Mouse (Mus musculus) right cerebral cortex, postnatal 4 days (tissue): ENCODE data around the gene Slc35f6.

Source experiments
- DNase-seq: peaks from one replicate; pipeline ENCODE4 v3.0.0-alpha.2; 2022

The Slc35f6 gene

GRCm38 (mm10) chr5:30647815-30648560 is at the start of gene Slc35f6:
Slc35f6 (plus strand) TSS chr5:30647933.
- peak; percentile 89 for DNase-seq

GRCm38 (mm10) chr5:30601397-30601796 is 46.3 kb upstream of the Slc35f6 start:
- DNase-seq, result no peak

DNA sequence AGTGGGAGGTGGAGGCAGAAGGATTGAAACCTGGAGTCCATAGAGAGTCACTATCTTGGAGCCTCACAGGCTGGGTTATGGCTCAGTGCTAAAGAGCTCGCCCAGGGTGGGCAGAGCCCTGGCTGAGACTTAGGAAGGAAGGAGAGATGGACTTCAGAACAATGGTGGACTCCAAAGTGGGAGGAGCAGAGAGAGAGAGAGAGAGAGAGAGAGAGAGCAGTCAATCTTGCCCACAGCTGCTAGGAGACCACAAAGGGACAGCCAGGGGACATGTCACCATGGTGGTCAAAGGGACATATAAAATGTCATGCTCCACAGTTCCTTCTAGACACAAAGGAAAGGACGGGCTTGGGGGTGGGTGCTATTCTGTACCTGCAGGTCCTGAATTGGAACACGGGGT is 44.5 kb upstream of the Slc35f6 start:
- no peak for DNase-seq

- no peak for DNase-seq
These were observed 43.8 kb upstream of the Slc35f6 start for GRCm38 (mm10) chr5:30603926-30604325.

GRCm38 (mm10) chr5:30604769-30605188 is 43.0 kb upstream of the Slc35f6 start:
- no peak for DNase-seq

DNA sequence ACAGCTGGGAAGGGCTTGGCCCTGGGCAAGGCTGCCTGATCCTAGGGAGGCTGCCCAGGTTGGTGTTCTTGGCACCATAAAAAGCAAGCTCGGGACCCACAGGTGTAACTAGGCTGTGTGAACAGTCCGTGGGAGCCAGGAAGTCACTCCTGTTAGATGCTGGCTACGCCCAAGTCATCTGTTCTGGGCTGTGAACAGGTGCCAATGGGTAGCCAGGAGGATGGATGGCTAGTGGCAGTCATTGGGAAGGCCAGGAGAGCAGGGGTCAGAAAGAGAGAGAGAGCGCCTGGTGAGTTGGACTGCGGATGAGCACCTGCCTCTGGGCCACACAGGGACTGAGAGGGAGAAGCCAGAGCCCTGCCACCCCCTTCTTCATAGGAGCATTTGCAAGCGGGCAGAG is 42.1 kb upstream of the Slc35f6 start:
- DNase-seq, result no peak

GRCm38 (mm10) chr5:30606424-30607073 is 41.2 kb upstream of the Slc35f6 start:
- DNase-seq, result peak; percentile 88

- DNase-seq, result no peak
These were observed 38.6 kb upstream of the Slc35f6 start for GRCm38 (mm10) chr5:30609094-30609493.

- DNase-seq, result no peak
These were observed 37.7 kb upstream of the Slc35f6 start for GRCm38 (mm10) chr5:30609918-30610645.

GRCm38 (mm10) chr5:30611091-30611490 is 36.6 kb upstream of the Slc35f6 start:
- DNase-seq, result no peak

- no peak for DNase-seq
These were observed 36.0 kb upstream of the Slc35f6 start for GRCm38 (mm10) chr5:30611689-30612088.

DNA sequence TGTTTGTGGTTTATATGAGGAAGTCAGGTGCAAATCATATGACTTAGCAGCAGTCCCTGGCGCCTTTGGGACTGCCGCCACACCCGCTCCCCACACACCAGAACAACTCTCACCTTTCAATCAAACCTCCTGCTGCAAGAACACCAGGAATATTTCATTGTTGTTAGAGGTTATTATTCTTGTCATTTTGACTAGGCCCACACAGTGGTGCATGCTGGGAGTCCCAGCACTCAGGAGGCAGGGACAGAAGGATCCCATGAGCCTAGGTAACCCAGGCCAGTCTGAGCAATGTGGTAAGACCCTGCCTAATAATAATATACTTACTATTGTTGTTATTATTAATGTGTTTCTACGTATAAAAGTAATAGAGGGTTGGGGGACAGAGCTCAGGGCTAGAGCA is 35.2 kb upstream of the Slc35f6 start:
- no peak for DNase-seq

- DNase-seq, result no peak
These were observed 34.5 kb upstream of the Slc35f6 start for GRCm38 (mm10) chr5:30613242-30613641.

GRCm38 (mm10) chr5:30614221-30614620 is 33.5 kb upstream of the Slc35f6 start:
- peak; percentile 42 for DNase-seq

- DNase-seq, result no peak
These were observed 32.3 kb upstream of the Slc35f6 start for GRCm38 (mm10) chr5:30615416-30615815.

GRCm38 (mm10) chr5:30615819-30616218 is 31.9 kb upstream of the Slc35f6 start:
- no peak for DNase-seq

DNA sequence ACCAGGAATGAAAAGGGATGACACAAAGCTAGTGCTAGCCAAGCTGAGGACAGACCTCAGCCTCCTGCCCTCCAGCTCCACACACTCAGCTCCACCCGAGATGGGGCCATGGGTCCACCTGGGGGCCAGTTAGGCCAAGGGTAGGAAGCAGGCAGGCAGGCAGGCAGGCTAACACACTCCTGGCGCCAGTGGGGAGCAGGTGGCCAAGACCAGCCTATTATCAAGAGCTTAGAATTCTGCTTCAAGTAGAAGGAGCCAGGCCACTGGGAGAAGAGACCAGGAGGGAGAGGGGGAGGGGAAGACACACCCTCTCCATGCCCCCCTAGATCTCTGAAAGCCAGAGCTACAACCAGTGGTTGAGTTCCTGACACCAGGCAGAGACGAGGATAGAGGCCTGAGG is 31.1 kb upstream of the Slc35f6 start:
- DNase-seq, result no peak

DNA sequence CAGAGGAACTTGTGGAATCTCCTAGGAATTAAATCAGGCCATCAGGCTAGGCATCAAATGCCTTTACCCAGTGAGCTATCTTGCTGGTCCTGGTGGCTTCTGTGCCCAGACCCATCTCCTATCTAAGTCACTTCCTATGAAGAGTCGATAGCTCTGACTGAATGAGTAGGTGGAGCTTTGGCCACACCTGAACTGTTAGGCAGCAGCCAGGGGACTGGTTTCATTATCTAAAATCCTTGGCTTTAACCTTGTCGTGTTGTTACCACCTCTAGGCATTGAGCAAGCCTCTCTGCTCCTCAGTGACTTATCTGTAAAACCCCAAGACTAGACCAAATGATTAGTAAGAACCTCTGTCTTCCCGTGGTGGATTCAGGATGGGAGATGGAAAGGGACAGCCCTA is 30.4 kb upstream of the Slc35f6 start:
- no peak for DNase-seq

DNA sequence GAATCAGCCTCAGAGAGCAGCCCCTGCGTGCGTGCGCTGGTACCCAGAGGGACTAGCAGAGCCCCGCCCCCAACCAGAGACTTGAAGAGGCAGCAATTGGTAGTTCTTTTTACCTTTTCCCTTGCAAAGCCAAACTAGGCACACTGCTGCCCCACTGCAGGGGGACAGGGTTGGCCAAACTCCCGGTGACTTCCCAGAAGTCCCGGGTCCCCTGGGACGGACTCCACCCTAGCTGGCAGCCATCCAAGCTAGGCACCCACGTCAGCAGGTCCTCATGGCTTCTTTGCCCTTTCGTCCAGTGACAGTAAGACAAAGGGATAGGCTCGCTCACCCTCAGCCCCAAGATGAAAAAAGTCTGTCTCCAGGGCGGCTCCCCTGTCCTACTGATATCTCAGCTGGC is 29.9 kb upstream of the Slc35f6 start:
- peak; percentile 16 for DNase-seq

DNA sequence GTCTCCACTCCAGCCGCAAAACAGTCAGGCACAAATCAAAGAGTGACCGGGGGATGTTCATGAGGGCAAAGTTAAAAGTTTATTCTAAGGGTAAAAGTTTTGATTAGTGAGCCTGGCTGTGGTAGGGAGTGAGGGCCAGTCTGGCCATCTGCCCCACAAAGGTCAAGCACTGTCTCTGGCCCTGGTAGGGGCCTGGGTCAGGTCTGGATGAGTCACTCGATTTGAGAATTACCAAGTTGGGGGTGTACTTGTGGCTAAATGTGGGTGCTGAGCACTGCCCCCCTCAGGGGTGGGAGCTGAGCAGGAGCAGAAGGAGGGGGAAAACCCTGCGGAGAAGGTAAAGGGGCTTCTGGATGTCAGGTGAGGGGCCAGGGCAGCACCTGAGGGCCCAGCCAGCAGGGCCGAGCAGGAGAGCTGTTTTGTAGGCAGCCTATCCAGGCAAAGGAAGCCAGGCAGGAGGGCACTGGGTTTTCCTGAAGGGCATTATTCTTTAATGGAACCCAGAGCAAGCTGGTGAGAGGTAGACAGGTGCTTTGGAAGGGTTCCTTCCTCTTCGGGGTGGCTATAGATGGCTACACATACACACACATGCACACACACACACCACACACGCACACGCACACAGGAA is 29.2 kb upstream of the Slc35f6 start:
- DNase-seq, result no peak

- no peak for DNase-seq
These were observed 28.5 kb upstream of the Slc35f6 start for GRCm38 (mm10) chr5:30619211-30619610.

GRCm38 (mm10) chr5:30620567-30620966 is 27.2 kb upstream of the Slc35f6 start:
- no peak for DNase-seq

DNA sequence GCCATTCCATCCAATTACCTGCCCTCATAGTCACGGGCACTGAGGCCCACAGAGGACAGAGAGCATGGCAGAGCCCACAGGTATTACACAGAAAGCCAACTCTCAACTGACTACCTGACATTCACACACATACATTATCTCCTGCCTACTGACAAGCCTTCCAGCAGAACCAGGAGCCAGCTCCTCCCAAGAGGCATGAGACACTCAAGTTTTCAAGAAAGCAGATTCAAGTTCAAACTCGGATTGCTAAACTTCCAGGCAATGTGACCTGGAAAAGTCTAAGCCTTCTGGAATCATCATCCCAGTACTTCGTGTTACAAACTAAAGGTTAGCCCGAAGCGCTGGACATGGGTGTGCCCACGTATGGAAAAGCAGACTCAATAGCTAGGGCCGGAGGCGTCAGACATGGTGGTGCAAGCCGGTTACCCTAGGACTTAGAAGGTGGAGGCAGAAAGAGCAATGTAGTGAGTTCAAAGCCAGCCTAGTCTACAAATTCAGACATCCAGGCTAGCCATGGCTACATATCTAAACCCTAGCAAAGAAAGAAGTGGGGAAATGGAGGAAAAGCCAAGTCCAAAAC is 26.4 kb upstream of the Slc35f6 start:
- DNase-seq, result no peak
